Mouse (Mus musculus): Measurements from ENCODE around the gene Fam210b. TPM values are rescaled to one million over a fixed set of nuclear protein-coding genes. Genes with fewer than 3 reads are reported as not detected.

The Fam210b gene
- polyA plus RNA-seq, 1 experiment from 2014 or later: 5.1 TPM

DNA sequence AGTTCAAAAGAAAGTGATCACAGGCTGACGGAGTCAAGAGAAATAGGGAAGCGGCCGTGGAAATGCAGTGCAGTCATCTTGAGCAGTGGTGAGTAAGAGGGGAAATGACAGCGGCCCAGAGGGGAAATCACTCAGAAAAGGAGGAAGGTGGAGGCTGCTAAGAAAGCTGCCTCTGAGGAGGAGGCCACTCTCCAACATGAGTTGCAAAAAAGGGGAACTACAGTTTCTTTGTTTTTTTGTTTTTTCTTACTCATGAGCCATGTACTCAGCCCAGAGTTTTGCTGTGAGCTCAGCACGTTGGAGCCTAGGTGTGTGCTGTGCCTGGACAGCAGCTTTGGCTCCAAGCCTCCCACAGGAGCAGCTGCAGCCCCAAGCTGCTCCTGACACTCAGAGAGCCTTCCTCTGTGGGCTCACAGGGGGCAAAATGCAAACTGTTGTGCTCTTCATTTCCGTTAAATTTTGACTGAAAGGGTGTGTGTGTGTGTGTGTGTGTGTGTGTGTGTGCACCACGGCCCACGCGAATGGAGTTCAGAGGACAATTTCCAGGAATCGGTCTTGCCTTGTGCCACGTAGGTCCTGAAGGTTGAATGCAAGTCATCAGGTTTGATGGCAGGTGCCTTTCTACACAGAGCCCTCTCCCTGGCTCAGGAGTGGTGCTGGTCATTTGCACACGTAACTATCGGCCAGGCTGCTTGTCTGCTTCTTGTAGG lies 55.9 kb downstream of the Fam210b start:
- DNase-seq (ENCODE audit: low spot score): peak; percentile 56

DNA sequence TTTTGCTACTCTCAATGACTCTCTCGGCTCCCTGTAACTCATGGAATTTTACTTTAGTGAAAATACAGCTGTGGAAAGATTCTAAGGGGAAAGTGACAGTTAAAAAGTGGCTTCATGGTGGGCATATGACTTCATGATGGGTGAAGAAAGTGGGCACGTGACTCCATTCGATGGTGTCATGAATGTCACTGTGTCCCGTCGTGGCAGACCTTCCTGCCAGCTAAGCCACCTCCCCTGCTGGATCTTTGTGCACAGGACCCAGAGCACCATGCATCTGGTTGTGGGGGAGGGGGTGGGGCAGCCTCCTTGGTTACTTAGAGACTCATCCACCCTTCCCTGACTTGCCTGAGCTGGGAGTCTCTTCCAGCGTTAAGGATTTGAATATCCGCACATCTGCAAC lies 58.9 kb downstream of the Fam210b start:
- DNase-seq (ENCODE audit: low spot score): no peak

DNA sequence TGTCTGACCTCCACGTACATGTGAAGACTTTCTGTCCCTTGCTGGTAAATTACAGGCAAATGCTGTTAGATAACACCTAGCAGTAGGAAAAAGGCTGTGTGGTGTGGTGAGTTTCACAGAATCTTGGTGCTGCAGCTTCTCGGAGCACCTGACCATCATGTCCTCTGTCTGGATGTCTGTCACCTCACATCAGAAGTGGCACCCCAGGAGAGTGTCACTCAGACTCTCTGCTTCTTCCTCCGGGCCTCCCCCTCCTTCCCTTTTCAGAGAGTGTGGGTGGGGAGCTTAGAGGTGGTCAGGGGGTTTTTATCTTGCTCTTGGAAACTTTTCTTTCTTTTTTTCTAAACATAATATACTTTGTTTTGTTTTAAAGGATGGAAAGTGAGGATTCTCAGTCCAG lies 59.6 kb downstream of the Fam210b start:
- no peak for DNase-seq (ENCODE audit: low spot score)

Other genes with a start within 250 kb of the Fam210b start
- not detected in 2 replicates for gene Mc3r, start 97.1 kb upstream of the Fam210b start, polyA plus RNA-seq (2015; fragmentation: Nextera tagmentation; extraction: Ambion mirVana)
- gene Aurka, start 25.0 kb downstream of the Fam210b start, polyA plus RNA-seq (2015; fragmentation: Nextera tagmentation; extraction: Ambion mirVana): 107 and 108 TPM in 2 replicates
- gene Cstf1, start 25.1 kb downstream of the Fam210b start, polyA plus RNA-seq (2015; fragmentation: Nextera tagmentation; extraction: Ambion mirVana): 48.5 and 55.2 TPM in 2 replicates
- gene Cass4, start 48.2 kb downstream of the Fam210b start, polyA plus RNA-seq (2015; fragmentation: Nextera tagmentation; extraction: Ambion mirVana): 2.3 and 2.4 TPM in 2 replicates
- 132 and 144 TPM in 2 replicates for gene Rtf2, start 95.0 kb downstream of the Fam210b start, polyA plus RNA-seq (2015; fragmentation: Nextera tagmentation; extraction: Ambion mirVana)
- gene Gcnt7, start 113.0 kb downstream of the Fam210b start, polyA plus RNA-seq (2015; fragmentation: Nextera tagmentation; extraction: Ambion mirVana): 0.84 and 2.0 TPM in 2 replicates
- 0.90 and 1.0 TPM in 2 replicates for gene Fam209, start 127.0 kb downstream of the Fam210b start, polyA plus RNA-seq (2015; fragmentation: Nextera tagmentation; extraction: Ambion mirVana)
- 0.93 and 0.98 TPM in 2 replicates for gene Tfap2c, start 204.0 kb downstream of the Fam210b start, polyA plus RNA-seq (2015; fragmentation: Nextera tagmentation; extraction: Ambion mirVana)

Measured in thymus, postnatal 0 days (tissue).